Mouse (Mus musculus) ovary, postnatal 36 days (tissue): ENCODE results near the gene Sertad3.
A peak's percentile ranks its signal among the peaks of the same experiment; 100 is the strongest.

Source experiments
- DNase-seq: peaks from one replicate; pipeline ENCODE4 v3.0.0; 2022; ENCODE audit warnings: low spot score, mixed read lengths

The Sertad3 gene

DNA sequence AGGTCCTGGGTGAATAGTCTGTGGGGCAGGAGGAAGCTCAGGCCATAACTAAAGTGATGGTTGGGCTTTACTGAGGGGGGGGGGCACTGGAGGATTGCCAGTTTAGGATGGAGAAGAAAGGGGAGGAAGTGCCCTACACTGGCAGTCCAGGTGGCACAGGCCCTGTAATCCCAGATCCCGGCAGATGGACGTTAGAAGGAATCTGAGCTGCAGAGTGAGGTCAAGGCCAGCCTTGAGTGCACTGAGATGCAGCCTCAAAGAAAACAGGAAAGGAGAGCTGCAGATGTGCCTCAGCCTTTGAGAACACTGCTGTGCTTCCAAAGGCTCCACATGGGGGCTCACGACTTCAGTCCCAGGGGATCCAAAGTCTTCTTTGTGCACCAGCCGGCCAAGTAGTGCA is 5.9 kb upstream of the Sertad3 start:
- no peak for DNase-seq

DNA sequence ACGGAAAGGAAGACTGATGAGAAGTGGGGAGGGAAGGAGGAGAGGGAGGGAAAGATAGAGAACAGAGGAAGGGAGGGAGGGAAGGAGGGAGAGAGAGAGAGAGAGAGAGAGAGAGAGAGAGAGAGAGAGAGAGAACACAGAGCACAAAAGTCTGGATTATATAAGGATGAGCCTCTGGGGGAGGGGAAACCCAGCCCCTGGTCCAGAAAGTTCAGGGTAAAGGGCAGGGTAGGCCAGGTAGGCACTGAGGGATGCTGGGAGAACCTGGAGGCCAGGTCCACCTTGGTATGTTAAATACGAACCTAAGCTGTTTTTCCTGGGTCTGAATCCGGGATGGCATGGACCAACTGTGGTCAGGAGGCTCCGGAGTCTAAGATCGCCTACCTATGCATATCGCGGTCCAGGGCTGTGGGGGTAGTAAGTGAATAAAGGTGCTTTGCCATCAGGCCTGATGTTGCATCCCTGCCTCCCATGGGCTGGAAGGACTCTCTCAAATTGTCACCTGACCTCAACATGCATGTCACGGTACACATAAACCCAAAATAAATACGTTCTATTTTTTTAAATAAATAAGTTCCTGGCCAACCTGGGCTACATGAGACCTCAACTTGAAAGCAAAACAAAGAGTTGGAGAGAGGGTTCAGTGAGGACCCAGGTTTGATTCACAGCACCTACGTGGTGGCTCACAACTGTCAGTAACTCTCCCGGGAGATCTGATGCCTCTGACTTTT is 2.0 kb upstream of the Sertad3 start:
- DNase-seq, result no peak

DNA sequence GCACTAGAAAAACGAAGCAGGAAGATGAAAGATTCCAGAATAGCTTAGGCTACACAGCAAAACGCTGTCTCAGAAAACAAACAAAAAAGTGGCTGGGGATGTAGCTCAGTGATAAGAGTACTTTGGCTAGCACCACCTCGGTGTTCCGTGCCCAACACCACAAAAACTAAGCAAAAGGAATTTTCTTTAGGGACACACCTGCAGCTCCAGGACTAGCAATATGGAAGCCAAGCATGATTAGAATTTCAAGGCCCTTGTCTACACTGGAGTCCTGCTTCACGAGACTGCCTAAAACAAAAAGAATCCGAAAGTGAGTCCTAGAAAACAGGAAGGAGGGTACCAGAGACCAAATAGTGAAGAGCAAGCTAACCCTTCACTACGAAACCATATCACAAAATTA is 972 bp upstream of the Sertad3 start:
- no peak for DNase-seq

DNA sequence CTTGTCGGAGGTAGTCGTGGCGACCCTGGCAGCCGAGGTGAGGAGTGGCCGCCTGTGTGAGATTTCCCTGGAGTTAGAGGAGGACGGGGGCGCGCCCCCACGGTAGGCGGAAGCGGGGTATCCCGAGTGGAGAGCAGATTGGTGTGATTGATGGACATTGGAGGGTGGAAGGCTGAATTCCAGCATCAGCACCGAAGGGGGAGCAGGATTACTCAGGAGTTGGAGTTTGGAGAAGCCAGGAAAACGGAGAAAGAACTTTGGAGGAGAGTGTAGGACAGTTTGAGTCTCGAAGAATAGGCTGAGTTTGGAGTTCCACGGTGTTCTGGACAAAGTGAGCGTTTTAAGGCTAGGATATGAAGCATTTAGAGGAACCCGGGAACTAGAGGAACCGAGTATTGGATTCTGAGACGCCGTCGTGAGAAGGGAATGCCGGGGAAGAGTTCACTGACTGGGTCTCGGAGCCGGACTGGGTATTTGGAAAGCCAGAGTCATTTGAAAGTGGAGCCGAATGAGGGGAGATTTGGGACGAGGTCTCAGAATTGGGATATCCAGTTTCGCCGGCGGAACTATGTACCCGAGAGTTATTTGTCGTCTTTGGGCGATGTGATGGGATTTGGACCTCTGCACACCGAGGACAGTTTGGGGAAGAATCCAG is 394 bp downstream of the Sertad3 start:
- DNase-seq, result no peak

DNA sequence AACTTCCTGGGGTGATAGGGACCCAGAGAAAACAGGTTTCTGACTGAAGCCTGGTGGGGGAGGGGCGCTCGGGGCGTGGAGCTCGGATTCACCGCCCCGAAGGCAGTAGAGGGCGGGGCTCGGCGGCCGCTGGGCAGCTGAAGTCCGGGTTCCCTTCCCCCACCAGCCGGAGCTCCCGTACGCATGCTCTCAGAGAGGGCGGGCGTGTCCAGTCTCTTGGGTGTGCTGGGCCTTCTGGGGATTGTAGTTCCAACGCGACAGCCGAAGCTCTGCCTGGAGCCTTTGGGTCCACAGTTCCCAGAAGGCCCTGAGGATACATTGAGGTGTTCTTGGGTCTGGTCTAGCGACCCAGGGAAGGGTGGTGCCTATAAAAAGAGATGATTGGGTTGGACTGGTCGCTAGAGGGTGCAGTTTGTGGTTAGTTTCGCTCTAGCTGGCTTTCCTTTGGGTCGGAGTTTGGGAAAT is 954 bp downstream of the Sertad3 start:
- DNase-seq, result peak; percentile 98

GRCm38 (mm10) chr7:27475596-27475995 is 2.0 kb downstream of the Sertad3 start:
- DNase-seq, result no peak

- DNase-seq, result no peak
Measured at GRCm38 (mm10) chr7:27476098-27476635, 2.6 kb downstream of the Sertad3 start.

DNA sequence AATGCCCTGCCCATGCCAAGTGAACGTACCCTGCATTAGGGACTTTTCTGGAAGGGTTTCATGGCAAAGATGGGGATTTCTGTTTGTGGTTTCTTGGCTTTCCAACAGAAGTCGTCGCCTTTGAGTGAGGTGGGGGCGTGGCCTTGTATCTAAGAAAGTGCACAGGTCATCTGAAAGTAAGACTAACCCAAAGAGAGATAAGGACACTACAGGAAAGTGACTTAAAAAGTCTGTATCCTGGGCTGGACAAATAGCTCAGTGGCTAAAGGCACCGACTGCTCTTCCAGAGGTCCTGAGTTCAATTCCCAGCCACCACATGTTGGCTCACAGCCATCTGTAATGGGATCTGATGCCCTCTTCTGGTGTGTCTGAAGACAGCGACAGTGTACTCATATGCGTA is 5.0 kb downstream of the Sertad3 start:
- DNase-seq, result no peak

- DNase-seq, result no peak
Measured at GRCm38 (mm10) chr7:27479750-27480149, 6.2 kb downstream of the Sertad3 start.

DNA sequence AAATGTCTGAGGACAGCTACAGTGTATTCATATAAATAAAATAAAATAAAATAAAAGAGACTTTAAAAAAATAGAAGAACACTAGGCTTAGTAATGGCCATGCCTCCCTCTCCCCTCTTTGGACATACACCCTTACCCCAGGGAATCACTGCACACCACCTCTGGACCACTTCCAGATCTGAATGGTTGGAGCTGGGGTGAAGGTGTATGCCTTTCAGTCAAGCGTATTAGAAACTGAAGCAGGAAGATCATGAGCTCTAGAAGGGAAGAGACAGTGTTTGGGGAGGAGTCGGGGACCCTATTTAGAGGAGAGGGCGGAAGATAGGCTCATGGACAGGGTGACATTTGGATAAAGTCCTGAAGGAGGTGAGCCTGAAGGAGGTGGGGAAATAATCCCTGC is 6.9 kb downstream of the Sertad3 start:
- no peak for DNase-seq

- no peak for DNase-seq
Measured at GRCm38 (mm10) chr7:27480927-27481626, 7.5 kb downstream of the Sertad3 start.

DNA sequence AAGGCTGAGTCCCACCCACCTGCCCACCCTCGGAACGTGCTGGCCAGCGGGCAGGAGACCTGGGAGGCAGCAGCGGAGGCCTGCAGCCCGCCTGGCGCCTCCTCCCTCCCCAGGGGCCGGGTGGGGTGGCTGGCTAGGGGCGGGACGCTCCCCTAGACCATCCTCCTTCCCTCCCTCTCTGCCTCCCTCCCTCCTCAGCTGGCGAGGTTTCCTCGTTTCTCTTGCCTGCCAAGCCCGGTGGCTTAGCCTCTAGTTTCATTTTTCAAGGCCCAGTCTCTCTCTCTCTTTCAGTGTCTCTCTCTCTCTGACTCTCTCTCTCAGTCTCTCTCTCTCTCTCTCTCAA is 8.0 kb downstream of the Sertad3 start:
- DNase-seq, result peak; percentile 93

- DNase-seq, result no peak
Measured at GRCm38 (mm10) chr7:27483860-27484259, 10.3 kb downstream of the Sertad3 start.

DNA sequence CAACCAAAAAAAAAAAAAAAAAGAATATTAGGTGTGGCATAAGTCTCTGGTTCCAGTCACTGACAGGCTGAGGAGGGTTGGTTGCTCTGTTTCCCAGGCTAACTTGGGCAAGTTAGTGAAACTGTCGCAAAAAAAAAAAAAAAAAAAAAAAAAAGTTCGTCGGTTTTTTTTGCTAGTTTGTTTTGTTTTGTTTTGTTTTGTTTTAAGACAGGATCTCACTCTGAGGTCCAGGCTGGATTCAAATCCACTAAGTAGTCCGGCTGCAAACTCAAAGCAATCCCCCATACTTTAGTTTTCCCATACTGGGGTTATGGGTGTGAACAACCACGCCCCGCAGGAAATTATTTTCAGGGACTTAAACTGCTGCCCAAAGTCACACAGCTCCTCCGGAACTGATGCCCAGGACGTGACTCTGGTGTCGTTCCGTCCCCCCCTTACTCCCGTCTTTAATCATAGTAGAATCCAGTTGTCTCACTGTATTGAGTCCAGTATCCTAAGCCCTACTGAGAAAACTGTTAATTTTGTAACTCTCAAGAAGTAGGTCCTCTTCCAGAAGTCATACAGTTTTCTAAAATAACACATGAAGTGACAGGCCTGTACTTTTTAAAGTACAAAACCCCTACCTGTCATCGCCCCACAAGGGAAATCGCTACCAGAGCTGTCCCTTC is 12.7 kb downstream of the Sertad3 start:
- no peak for DNase-seq

GRCm38 (mm10) chr7:27486770-27487697 is 13.5 kb downstream of the Sertad3 start, which contains the start of gene Sertad1:
TSS of gene Sertad1 (plus strand) at chr7:27486910.
- DNase-seq, result peak; percentile 100

DNA sequence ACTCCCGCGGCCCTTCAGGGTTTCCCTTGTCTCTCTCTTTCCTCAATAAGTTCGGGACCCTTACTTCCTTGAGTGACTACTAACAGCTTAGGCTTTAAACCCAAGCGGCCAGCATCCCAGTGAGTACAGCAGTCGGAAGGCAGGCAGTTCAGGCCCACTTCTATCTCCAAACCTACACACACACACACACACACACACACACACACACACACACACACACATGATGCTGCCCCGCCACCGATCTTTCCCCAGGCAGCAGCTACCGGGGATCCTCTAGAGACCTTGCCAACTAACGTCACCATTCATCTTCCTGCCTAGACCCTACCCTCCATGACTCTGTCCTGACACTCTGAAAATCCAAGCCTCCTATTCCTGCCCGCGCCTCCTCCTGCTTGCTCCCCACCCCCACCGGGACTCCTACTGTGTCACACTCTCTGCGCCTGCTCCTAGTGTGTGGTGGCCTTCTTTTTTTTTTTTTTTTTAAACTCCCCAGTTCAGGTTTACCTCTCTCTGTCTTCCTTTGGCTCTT is 14.2 kb downstream of the Sertad3 start:
- DNase-seq, result peak; percentile 63

GRCm38 (mm10) chr7:27489270-27489869 is 15.8 kb downstream of the Sertad3 start:
- no peak for DNase-seq

- no peak for DNase-seq
Measured at GRCm38 (mm10) chr7:27490227-27490542, 16.6 kb downstream of the Sertad3 start.

DNA sequence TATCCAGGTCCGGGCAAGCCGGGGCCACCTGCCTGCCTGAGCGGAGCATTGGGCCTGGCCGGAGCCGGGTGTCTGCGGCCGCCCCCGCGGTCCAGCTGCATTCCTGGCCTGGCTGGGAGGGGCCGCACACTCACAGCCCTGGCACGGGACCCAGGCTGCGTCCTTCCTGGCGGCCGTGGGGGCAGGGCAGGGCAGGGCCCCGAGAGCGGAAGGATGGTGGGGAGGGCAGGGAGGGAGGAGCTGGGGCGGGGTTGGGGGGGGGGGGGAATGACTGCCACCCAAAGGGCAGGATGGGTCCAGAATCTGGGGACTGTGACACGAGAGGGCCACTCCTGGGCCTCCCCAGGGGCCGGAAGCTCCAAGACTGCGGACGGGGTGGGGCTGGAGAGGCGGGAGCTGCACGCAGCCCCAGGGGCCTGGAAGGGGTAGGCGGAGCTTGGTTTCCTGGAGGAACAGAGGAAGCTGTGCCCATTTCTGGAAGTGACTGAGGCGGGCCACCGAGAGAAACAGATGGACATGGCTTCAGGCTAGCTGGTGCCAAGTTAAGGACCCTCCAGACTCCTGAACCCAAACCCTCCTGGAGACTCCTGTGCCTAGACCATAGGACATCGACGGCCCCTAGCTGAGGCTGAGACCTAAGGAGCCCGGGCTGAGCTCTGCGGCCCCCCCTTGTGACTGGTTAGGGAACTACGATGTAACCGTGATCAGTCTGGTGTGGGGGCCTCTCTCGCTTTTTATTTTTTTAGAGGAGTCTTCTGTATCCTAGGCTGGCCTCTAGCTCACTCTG is 17.2 kb downstream of the Sertad3 start:
- peak; percentile 95 for DNase-seq

GRCm38 (mm10) chr7:27491856-27492255 is 18.3 kb downstream of the Sertad3 start:
- no peak for DNase-seq
